Mouse (Mus musculus) gonadal fat pad, adult 2 months (tissue): ENCODE measurements around the gene Ndufa13. TPM values are rescaled to one million over a fixed set of nuclear protein-coding genes. Genes with fewer than 3 reads are reported as not detected.
A peak's percentile ranks its signal among the peaks of the same experiment; 100 is the strongest.

Experiments
- DNase-seq: peaks from one replicate; pipeline ENCODE4 v3.0.0-alpha.2; 2012; ENCODE audit warnings: low read depth
- polyA plus RNA-seq: library from polyadenylated mRNA; depleted of rRNA; stranded (reverse); fragments of >200 nt; gene quantifications from 2 replicates; pipeline ENCODE4 v1.2.3, GENCODE M21; 2012

Ndufa13 gene
- polyA plus RNA-seq, 1 experiment = 106 TPM

GRCm38 (mm10) chr8:69907106-69907505, 4.7 kb upstream of the Ndufa13 start:
- no peak for DNase-seq

- DNase-seq = no peak
Observed at GRCm38 (mm10) chr8:69906260-69906659, 3.9 kb upstream of the Ndufa13 start.

GRCm38 (mm10) chr8:69904096-69904495, 1.7 kb upstream of the Ndufa13 start:
- DNase-seq = no peak

GRCm38 (mm10) chr8:69903063-69903542, 745 bp upstream of the Ndufa13 start:
- DNase-seq = peak; percentile 70

- DNase-seq = peak; percentile 56
Observed at GRCm38 (mm10) chr8:69901484-69902162, 735 bp downstream of the Ndufa13 start.

GRCm38 (mm10) chr8:69900895-69901451, 1.4 kb downstream of the Ndufa13 start:
- DNase-seq = no peak

- no peak for DNase-seq
Observed at GRCm38 (mm10) chr8:69899876-69900275, 2.5 kb downstream of the Ndufa13 start.

- DNase-seq = no peak
Observed at GRCm38 (mm10) chr8:69897857-69898256, 4.5 kb downstream of the Ndufa13 start.

- no peak for DNase-seq
Observed at GRCm38 (mm10) chr8:69895772-69896451, 6.4 kb downstream of the Ndufa13 start.

GRCm38 (mm10) chr8:69894836-69895332, 7.5 kb downstream of the Ndufa13 start:
- DNase-seq = no peak

- no peak for DNase-seq
Observed at GRCm38 (mm10) chr8:69893863-69894262, 8.5 kb downstream of the Ndufa13 start.

- no peak for DNase-seq
Observed at GRCm38 (mm10) chr8:69890813-69891241, 11.5 kb downstream of the Ndufa13 start.

GRCm38 (mm10) chr8:69888902-69889301, 13.5 kb downstream of the Ndufa13 start:
- DNase-seq = no peak

GRCm38 (mm10) chr8:69888244-69888866, 14.0 kb downstream of the Ndufa13 start:
- no peak for DNase-seq

- no peak for DNase-seq
Observed at GRCm38 (mm10) chr8:69887289-69888243, 14.8 kb downstream of the Ndufa13 start, which contains the start of gene Cilp2. TSS of gene Cilp2 (minus strand) at chr8:69887687.

GRCm38 (mm10) chr8:69884141-69884540, 18.2 kb downstream of the Ndufa13 start:
- no peak for DNase-seq

GRCm38 (mm10) chr8:69882833-69883600, 19.3 kb downstream of the Ndufa13 start:
- DNase-seq = no peak

- no peak for DNase-seq
Observed at GRCm38 (mm10) chr8:69882021-69882756, 20.2 kb downstream of the Ndufa13 start.

- no peak for DNase-seq
Observed at GRCm38 (mm10) chr8:69881261-69881865, 21.0 kb downstream of the Ndufa13 start.
